Mouse (Mus musculus): ENCODE measurements around the gene Nadk. TPM values are rescaled to one million over a fixed set of nuclear protein-coding genes. Genes with fewer than 3 reads are reported as not detected.

Nadk gene
- total RNA-seq, 1 experiment: 88.5 TPM

DNA sequence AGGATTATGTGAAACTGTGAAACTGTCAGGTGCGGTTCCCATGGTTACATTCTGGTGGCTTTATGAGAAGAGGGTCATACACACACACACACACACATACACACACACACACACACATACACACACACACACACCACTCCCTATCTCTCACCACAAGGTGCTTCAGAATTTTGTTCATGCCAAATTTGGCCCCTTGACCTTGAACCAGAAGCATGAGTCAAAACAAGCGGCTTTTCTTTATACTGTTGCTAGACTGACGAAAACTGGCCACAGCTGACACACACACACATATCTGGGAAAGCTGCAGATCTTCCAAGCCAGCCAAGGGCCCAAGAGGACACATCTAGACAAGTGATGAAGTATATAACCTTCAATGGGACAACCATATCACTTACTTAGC, 33.6 kb downstream of the Nadk start:
- Histone ChIP-seq H3K4me1 (ENCODE audit: control insufficient read depth in 2 of 2, insufficient read depth in 2 of 2, low read length in 2 of 2, poor library complexity in 1 of 2) (peaks cover 0 to 4% of the 10 kb centered on the region in 2 experiments; a peak in 1 of 4 replicates), H3K27ac (ENCODE audit: insufficient read depth, low read depth, low read length, poor library complexity, severe bottlenecking) (no peak overlapping the region), H3K9ac (ENCODE audit: insufficient read depth, low read depth, low read length, poor library complexity, severe bottlenecking) (no peak overlapping the region), H3K4me3 (ENCODE audit: insufficient read depth in 1 of 2, low read depth in 1 of 2, low read length in 2 of 2, poor library complexity in 1 of 2, severe bottlenecking in 1 of 2) (no peak overlapping the region), H3K36me3 (ENCODE audit: control insufficient read depth, insufficient read depth, low read length, poor library complexity, severe bottlenecking) (no peaks in the 10 kb centered on the region), H3K9me3 (ENCODE audit: control insufficient read depth, insufficient read depth, low read depth, low read length) (no peaks in the 10 kb centered on the region)
- in situ Hi-C loops (cut with MboI; ENCODE audit: low sequenced_read_pairs in 2 of 2, unreplicated experiment in 2 of 2): no loop called here
- no peak for TF ChIP-seq ZC3H11A (IDR thresholded peaks at IDR 0.05; ENCODE audit: borderline replicate concordance, low read depth, low read length)
- no peak for TF ChIP-seq CHD2 (IDR thresholded peaks at IDR 0.05; ENCODE audit: low read depth, low read length)
- no peak for TF ChIP-seq MAFK (IDR thresholded peaks at IDR 0.05; ENCODE audit: insufficient read depth, low read depth, low read length)
- no peak for TF ChIP-seq HCFC1 (IDR thresholded peaks at IDR 0.05; ENCODE audit: borderline replicate concordance, insufficient read depth, low read length)
- no peak for TF ChIP-seq ZNF384 (IDR thresholded peaks at IDR 0.05; ENCODE audit: low read depth, low read length)
- no peak for DNase-seq (ENCODE audit: low read depth, low spot score)

DNA sequence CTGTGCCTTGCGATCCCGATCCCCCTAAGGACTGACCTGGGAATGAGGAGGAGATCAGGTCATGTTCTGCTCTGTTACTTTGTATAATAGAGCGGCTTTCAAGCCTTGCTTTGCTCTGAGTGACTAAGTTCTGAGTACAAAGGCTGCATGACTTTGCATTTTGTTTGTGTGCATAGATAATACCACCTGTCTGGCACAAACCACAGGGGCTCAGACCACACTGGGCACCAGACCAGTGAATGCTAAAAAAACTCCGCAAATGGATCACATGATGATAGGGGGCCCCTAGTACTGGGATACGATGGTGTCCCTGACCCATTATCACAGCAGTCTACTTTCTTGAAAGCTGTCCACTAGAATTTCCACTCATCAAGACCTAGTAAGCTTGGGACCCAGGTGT, 34.4 kb downstream of the Nadk start:
- no peak overlapping the region for H3K27ac ChIP-seq (ENCODE audit: insufficient read depth, low read depth, low read length, poor library complexity, severe bottlenecking)
- no peaks in the 10 kb centered on the region for H3K36me3 ChIP-seq (ENCODE audit: control insufficient read depth, insufficient read depth, low read length, poor library complexity, severe bottlenecking)
- peaks cover 0 to 4% of the 10 kb centered on the region in 2 experiments; a peak in 1 of 4 replicates for H3K4me1 ChIP-seq (ENCODE audit: control insufficient read depth in 2 of 2, insufficient read depth in 2 of 2, low read length in 2 of 2, poor library complexity in 1 of 2)
- no peak overlapping the region for H3K9ac ChIP-seq (ENCODE audit: insufficient read depth, low read depth, low read length, poor library complexity, severe bottlenecking)
- in situ Hi-C loops (cut with MboI; ENCODE audit: low sequenced_read_pairs in 2 of 2, unreplicated experiment in 2 of 2): no loop called here
- no peaks in the 10 kb centered on the region for H3K9me3 ChIP-seq (ENCODE audit: control insufficient read depth, insufficient read depth, low read depth, low read length)
- DNase-seq (ENCODE audit: low read depth, low spot score): no peak
- no peak for TF ChIP-seq HCFC1 (IDR thresholded peaks at IDR 0.05; ENCODE audit: borderline replicate concordance, insufficient read depth, low read length)
- no peak for TF ChIP-seq ZC3H11A (IDR thresholded peaks at IDR 0.05; ENCODE audit: borderline replicate concordance, low read depth, low read length)
- no peak for TF ChIP-seq ZNF384 (IDR thresholded peaks at IDR 0.05; ENCODE audit: low read depth, low read length)
- no peak for TF ChIP-seq CHD2 (IDR thresholded peaks at IDR 0.05; ENCODE audit: low read depth, low read length)
- no peak for TF ChIP-seq MAFK (IDR thresholded peaks at IDR 0.05; ENCODE audit: insufficient read depth, low read depth, low read length)
- H3K4me3 ChIP-seq (ENCODE audit: insufficient read depth in 1 of 2, low read depth in 1 of 2, low read length in 2 of 2, poor library complexity in 1 of 2, severe bottlenecking in 1 of 2): no peak overlapping the region

DNA sequence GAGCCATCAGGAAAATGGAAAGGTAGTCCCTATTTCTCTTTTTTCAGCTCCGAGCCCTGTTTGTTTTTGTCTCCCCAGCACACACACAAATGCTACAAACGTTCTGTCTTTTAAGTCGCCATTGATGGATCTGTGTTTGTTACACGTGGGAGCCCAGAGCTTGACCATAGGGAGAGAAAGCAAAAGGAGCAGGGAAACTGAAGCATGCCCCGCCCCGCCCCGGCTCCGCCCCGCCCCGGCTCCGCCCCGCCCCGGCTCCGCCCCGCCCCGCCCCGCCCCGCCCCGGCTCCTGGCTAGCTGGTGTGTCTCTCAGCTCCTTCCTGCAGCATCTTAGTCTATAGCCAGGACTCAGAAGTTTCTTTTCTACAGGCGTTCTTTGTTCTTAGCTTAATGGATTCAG, 36.4 kb downstream of the Nadk start:
- in situ Hi-C loops (cut with MboI; ENCODE audit: low sequenced_read_pairs in 2 of 2, unreplicated experiment in 2 of 2): no loop called here
- Histone ChIP-seq H3K9me3 (ENCODE audit: control insufficient read depth, insufficient read depth, low read depth, low read length) (no peaks in the 10 kb centered on the region), H3K36me3 (ENCODE audit: control insufficient read depth, insufficient read depth, low read length, poor library complexity, severe bottlenecking) (0 out of 2 replicates have a peak, but pooled peaks cover 3% of the 10 kb centered on the region), H3K4me3 (ENCODE audit: insufficient read depth in 1 of 2, low read depth in 1 of 2, low read length in 2 of 2, poor library complexity in 1 of 2, severe bottlenecking in 1 of 2) (peak overlapping the region in 1 of 2 experiments; percentile 14; a peak in 1 of 4 replicates), H3K4me1 (ENCODE audit: control insufficient read depth in 2 of 2, insufficient read depth in 2 of 2, low read length in 2 of 2, poor library complexity in 1 of 2) (peaks cover 0 to 4% of the 10 kb centered on the region in 2 experiments; a peak in 1 of 4 replicates), H3K9ac (ENCODE audit: insufficient read depth, low read depth, low read length, poor library complexity, severe bottlenecking) (peak overlapping the region; percentile 18; the same call in 1 of the 2 replicates), H3K27ac (ENCODE audit: insufficient read depth, low read depth, low read length, poor library complexity, severe bottlenecking) (no peak overlapping the region)
- TF ChIP-seq CHD2 (IDR thresholded peaks at IDR 0.05; ENCODE audit: low read depth, low read length): no peak
- TF ChIP-seq MAFK (IDR thresholded peaks at IDR 0.05; ENCODE audit: insufficient read depth, low read depth, low read length): no peak
- TF ChIP-seq ZNF384 (IDR thresholded peaks at IDR 0.05; ENCODE audit: low read depth, low read length): no peak
- no peak for TF ChIP-seq HCFC1 (IDR thresholded peaks at IDR 0.05; ENCODE audit: borderline replicate concordance, insufficient read depth, low read length)
- no peak for TF ChIP-seq ZC3H11A (IDR thresholded peaks at IDR 0.05; ENCODE audit: borderline replicate concordance, low read depth, low read length)
- peak; percentile 27 for DNase-seq (ENCODE audit: low read depth, low spot score)

DNA sequence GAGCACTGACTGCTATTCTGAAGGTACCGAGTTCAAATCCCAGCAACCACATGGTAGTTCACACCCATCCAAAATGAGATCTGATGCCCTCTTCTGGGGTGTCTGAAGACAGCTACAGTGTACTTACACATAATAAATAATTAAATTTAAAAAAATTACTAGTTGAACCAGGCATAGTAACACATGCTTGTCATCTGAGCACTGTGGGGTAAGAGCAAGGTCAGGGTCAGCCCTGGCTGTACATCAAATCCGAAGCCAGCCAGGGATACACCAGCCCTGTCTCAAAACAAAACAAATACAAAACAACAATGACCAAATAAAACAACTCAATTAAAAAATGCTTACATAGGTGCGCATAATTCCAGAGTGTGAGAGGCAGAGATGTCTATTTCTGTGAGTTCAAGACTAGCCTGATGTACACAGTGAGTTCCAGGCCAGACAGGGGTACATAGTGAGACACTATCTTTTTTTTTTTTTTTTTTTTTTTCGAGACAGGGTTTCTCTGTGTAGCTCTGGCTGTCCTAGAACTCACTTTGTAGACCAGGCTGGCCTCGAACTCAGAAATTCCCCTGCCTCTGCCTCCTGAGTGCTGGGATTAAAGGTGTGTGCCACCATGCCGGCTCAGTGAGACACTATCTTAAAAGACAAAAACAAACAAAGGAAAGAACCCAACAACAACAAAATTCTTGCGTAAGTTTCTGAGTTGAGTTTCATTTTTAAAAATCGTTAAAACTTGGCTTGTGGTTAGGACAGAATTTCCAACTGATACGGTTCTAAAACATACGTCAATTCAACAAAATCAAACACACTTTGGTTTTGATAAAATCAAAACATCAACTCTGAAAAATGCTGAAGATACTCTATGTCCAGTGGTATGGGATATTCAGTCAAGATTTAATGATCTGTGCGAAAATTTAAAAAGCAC, 38.0 kb downstream of the Nadk start:
- Histone ChIP-seq H3K4me1 (ENCODE audit: control insufficient read depth in 2 of 2, insufficient read depth in 2 of 2, low read length in 2 of 2, poor library complexity in 1 of 2) (peaks cover 0 to 4% of the 10 kb centered on the region in 2 experiments; a peak in 1 of 4 replicates), H3K4me3 (ENCODE audit: insufficient read depth in 1 of 2, low read depth in 1 of 2, low read length in 2 of 2, poor library complexity in 1 of 2, severe bottlenecking in 1 of 2) (peak overlapping the region; percentile 56 to 65), H3K9ac (ENCODE audit: insufficient read depth, low read depth, low read length, poor library complexity, severe bottlenecking) (no peak overlapping the region; the same call in 1 of the 2 replicates), H3K9me3 (ENCODE audit: control insufficient read depth, insufficient read depth, low read depth, low read length) (no peaks in the 10 kb centered on the region), H3K36me3 (ENCODE audit: control insufficient read depth, insufficient read depth, low read length, poor library complexity, severe bottlenecking) (peaks cover 7% of the 10 kb centered on the region; the same call in 1 of the 2 replicates), H3K27ac (ENCODE audit: insufficient read depth, low read depth, low read length, poor library complexity, severe bottlenecking) (peak overlapping the region; percentile 80; the same call in 1 of the 2 replicates)
- no peak for DNase-seq (ENCODE audit: low read depth, low spot score)
- in situ Hi-C loops (cut with MboI; ENCODE audit: low sequenced_read_pairs in 2 of 2, unreplicated experiment in 2 of 2): no loop called here
- no peak for TF ChIP-seq HCFC1 (IDR thresholded peaks at IDR 0.05; ENCODE audit: borderline replicate concordance, insufficient read depth, low read length)
- TF ChIP-seq ZNF384 (IDR thresholded peaks at IDR 0.05; ENCODE audit: low read depth, low read length): peak; percentile 60; the same call in 1 of the 2 replicates
- TF ChIP-seq ZC3H11A (IDR thresholded peaks at IDR 0.05; ENCODE audit: borderline replicate concordance, low read depth, low read length): no peak
- no peak for TF ChIP-seq MAFK (IDR thresholded peaks at IDR 0.05; ENCODE audit: insufficient read depth, low read depth, low read length)
- TF ChIP-seq CHD2 (IDR thresholded peaks at IDR 0.05; ENCODE audit: low read depth, low read length): no peak
